Mouse (Mus musculus) left cerebral cortex, postnatal 36 days (tissue): Measurements from ENCODE around the gene Kcnh4. TPM values are rescaled to one million over a fixed set of nuclear protein-coding genes. Genes with fewer than 3 reads are reported as not detected.
"Not testable (repeated sequence)": the region's sequence is repeated elsewhere in the genome, so short reads cannot be mapped to it uniquely, and the experiment has no call there.

Experiments
- DNase-seq, 2 experiments: peaks; one replicate each; pipeline ENCODE4 v3.0.0; 2021 to 2022; ENCODE audit warnings: low spot score in 2 of 2, mixed read lengths in 1 of 2
- intact Hi-C: fragments of 180-260 bp; cut with DNase I; formaldehyde crosslinking; loops from one replicate; pipeline ENCODE4 v1.15.1; 2025
- total RNA-seq, 2 experiments: library from RNA; stranded (reverse); gene quantifications; 2 replicates each; pipeline ENCODE4 v1.2.3; 2021

Gene Kcnh4
- 10 to 100 TPM; 12.6 to 19.1 TPM for total RNA-seq

DNA sequence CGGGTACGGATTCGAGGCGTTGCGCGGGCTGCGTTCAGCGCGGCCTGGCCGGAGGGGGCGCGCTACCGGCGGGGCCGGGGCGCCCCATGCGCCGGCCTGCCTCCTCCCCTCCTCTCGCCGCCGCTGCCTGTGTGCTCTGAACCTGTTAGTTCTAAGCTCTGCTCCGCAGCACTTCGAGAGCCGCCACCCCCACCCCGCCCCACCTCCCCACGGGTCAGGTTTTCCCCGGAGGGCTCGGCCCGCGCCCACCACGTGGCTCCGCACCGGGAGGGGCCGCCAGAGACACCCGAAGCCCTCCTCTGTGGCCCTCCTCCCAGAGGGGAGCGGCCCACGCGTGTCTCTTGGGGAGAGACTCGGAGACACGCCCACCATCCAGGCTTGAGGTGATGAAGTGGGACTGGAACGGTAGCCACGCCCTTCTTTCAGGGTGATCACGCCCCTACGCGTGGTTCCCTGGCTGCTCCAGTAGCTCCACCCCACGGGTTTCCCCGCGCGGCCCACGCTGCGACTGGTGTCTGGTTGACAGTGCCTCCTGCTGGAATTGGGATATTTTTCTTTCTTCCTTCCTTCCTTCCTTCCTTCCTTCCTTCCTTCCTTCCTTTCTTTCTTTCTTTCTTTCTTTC, at the start of gene Kcnh4:
TSS of gene Kcnh4 (minus strand) at position 332 of the 623 bp plus-strand sequence.
- peak; percentile 89 to 91 for DNase-seq
- intact Hi-C loops = loop anchor here (2.0 to 5.0 kb wide), 3 partner anchors 45 to 198 kb away; partner anchors contain the start of gene Cnp

DNA sequence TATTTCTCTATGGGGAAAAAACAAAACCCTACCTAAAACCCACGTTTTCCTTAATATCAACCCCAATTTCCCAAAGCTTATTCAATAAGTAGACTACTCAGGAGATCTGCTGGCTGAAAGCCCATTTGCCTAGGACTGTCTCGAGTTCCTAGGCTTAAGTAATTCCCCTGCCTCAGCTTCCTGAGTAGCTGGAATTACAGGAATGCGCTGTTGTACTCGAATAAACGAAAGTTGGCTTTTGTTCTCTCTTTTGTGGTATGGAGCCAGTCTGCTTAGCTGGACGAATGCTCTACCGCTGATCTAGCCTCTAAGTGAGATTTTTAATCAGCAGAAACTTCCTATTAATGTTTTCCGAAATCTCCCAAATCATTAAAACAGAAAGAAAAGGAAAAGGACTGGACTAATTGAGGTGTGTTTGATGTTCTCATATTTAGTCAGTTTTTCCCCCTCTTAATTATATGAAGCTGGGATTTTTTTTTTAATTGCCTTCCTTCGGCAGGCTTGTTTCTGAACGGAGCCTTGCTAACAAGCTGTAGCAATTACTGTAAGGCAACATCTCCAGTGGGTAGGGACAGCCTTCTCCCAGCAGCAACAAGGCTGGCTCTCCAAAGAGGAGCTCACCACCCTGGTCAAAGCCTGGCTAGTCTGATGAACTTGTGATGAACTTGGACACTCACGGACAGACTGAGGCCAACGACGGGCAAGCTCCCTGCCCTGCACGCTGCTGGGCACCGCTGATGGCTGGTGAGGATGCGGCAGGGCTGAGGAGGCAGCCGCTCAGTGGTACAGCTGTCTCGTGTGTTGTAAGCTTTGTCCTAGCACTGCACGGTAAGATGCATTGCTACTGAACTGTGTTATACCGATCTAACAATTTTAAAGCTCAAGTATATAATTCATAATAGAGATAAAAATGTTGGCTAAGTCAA, 46.9 kb upstream of the Kcnh4 start:
- intact Hi-C loops = no loop called here
- no peak for DNase-seq

DNA sequence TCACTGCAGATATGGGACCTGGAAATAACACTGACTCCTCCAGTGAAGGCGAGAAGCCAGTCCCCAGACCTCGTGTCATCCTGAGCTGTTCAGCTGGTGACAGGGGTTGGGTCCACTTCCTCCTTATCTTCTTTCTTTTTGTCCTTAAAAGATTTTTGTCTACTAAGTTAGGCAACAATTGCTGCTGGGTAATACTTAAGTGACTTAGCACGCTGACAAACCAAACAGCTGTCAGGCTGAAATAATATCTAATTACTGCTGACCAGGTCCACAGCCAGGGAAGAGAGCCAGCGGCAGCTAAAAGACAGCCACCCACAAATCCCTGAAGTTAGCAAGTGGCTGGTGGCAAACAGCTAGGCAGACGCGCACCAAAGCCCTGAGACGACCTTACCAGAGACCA, 45.8 kb upstream of the Kcnh4 start:
- intact Hi-C loops = no loop called here
- no peak for DNase-seq

DNA sequence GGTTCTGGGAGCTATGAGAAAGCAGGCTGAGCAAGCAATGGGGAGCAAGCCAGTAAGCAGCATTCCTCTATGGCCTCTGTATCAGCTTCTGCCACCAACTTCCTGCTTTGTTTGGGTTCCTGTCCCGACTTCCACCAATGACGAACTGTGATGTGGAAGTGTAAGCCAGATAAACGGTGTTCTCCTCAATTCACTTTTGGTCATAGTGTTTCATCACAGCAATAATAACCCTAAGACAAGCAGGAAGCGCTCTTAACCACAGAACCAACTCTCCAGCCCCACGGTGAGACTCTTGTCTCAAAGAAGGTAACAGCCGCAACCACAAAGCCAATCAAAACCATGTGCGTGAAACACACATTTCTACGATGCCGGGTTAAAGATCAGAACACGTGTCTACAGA, 44.7 kb upstream of the Kcnh4 start:
- intact Hi-C loops = no loop called here

DNA sequence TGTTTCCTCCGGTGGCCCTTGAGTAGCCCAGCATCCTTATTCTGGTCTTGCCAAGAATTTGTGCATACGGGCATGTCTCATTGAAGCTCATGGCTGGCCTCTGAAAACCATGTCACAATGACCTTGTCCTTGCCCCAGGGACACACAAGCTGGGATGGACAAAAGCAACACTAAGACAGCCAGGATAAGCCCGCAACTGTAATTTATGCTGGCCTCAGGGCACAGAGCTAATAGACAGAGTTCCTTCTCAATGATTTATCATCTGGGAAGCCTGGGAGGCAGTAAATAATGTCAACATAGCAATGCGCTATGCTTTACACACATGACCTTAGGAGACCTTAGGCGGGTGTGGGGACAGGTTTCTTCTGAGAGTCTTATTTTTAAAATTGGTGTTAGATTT, 39.7 kb upstream of the Kcnh4 start:
- no peak for DNase-seq
- intact Hi-C loops = no loop called here

More for the DNA sequence above, 44.7 kb upstream of the Kcnh4 start:
- DNase-seq = no peak

DNA sequence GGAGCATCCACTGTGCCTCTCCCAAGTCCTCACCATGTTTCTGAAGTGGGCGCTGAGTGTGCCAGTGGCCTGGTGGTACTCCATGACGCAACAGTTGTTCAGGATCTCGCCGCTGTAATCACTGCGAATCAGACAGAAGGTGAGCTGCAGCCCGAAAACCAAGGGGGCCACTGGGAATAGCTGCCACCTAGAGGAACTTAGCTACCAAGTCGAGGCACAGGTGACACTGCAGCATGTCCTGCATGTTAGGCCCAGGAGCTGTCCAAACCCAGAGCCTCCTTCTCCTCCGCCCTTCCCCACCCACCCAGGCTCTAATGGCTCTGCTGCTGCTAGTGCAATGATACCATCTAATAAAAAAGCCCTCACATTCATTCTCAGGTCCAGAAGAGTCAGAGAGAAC, 36.8 kb upstream of the Kcnh4 start:
- intact Hi-C loops = no loop called here

DNA sequence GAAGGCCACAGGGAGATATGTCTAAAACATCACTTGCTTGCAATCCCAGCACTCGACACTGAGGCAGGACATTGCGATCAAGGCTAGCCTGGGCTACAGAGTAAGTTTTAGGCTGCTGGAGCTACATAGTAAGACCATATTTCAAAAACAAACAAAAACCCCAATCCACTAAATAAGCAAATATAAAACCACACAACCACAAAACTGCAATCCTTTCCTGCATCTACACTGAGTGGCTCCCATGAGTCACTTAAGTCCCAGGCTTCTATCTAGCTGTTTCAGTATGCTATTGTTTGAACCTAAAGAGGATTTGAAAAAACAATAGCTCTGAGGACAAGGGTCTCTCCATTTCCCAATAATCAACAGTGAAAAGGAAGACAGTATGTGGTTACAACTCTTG, 35.6 kb upstream of the Kcnh4 start:
- no peak for DNase-seq
- intact Hi-C loops = no loop called here

More for the DNA sequence above, 36.8 kb upstream of the Kcnh4 start:
- DNase-seq = no peak

DNA sequence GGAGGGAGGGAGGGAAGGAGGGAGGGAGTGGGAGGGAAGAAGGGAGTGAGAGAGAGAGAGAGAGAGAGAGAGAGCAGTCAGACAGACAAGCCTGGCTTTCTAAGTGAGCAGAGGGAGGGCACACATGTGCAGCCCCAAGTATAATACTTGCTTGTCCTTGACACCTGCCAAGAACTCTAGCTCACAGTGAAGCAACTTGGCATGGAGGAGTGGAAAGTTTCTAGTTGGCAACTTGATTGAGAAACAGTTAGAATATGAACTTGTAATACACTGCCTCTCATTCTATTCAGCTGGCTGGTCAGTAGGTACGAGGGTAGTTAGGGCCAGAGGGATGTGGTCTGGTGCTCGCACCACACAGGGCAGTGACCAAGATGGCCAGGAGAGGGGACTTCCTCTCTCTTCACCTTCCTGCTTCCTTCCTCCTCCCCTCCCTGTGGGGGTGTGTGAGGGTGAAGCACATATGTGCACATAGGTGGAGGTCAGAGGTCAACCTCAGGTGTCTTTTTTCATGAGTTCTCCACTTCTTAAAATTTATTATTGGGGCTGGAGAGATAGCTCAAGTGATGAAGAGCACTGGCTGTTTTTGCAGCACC, 31.8 kb upstream of the Kcnh4 start:
- no peak for DNase-seq
- intact Hi-C loops = no loop called here

DNA sequence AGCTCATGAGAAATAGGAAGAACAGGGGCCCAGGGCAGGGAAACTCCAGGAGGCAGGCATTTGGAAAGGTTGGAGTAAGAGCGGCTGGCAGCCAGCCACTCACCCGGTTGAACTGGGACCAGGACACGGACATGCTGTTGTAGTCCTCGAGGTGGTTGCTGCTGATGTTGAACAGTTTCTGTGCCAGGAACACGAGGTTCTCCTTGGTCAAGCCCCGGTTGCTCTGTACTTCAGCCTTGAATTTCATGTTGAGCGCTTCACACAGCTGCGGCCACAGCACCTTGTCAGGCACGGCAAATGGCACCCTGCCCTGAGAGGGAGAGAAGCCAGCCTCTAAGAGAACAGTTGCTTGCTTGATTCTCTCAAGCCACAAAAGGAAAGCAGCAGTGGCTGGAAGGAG, 30.9 kb upstream of the Kcnh4 start:
- intact Hi-C loops = not testable (repeated sequence)
- peak; percentile 17 to 31 for DNase-seq

DNA sequence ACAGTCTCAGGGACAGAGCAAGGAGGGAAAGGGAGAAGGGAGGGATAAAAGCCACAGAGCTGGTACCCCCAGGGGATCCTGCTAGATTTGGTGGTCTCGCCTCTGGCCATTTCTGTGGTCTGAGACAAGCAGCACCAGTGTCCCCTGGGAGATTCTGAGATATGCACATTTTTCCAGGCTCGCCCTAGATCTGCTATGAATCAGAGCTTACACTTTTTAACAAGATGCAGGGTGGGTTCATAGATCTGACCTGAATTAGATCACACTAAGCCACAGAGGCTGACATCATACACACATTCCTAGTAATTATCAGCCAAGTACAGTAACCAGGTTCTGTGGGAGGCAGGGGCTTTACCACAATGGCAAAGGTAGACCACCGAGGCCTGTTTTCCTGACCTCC, 30.0 kb upstream of the Kcnh4 start:
- intact Hi-C loops = no loop called here
- no peak for DNase-seq

DNA sequence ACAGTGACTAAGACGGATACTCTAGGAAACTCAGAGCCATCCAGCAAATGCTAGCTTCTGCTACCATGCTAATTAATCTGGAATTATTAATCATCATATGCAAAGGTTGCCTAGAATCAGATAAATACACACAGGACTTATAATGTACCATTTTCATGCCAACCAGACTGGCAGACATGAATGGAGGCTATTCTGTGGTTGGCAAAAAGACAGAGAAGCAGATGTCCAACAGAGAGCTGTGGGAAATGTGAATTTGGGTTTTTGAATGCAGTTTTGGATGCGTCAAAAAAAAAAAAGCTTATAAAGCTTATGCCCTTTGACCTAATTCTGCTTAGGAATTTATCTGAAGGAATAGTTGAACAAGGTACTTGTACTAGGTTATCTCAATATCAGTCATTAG, 26.0 kb upstream of the Kcnh4 start:
- DNase-seq = no peak
- intact Hi-C loops = no loop called here

DNA sequence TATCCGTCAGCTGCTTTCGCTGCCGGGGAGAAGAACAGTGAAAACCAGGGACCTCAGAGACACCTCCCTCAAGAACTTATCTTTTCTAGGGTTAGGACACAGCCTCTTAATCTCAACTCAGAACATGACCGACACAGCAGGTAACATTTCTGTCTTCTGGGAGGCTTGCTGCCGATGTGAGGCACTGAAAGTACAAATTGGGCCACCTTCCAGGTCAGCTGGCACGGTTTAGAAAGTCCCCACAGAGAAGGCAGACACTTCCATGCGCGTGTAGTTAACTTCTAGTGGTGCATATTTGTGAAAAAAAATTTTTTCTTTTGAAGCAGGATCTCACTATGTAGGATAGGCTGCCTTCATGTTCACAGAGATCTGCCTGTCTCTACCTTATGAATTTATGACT, 24.5 kb upstream of the Kcnh4 start:
- intact Hi-C loops = no loop called here
- no peak for DNase-seq

DNA sequence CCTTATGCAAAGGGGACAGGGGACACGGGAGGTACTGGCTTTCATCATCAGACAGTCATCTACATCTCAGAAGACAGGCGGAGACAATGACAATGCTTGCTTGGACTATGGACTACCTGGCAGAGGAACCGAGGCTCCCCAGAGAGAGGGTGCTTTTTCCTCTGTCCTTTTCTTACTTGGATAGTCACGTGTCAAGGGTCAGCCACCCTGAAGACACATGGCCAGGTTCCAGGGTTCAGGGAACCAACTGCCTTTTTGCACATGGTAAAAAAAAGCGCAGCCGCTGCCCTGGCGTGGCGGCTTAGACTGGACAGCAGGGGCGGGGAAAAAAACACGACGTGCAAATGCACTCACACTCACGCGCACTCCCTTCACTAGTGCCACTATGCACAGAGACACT, 22.8 kb upstream of the Kcnh4 start:
- DNase-seq = no peak
- intact Hi-C loops = no loop called here

DNA sequence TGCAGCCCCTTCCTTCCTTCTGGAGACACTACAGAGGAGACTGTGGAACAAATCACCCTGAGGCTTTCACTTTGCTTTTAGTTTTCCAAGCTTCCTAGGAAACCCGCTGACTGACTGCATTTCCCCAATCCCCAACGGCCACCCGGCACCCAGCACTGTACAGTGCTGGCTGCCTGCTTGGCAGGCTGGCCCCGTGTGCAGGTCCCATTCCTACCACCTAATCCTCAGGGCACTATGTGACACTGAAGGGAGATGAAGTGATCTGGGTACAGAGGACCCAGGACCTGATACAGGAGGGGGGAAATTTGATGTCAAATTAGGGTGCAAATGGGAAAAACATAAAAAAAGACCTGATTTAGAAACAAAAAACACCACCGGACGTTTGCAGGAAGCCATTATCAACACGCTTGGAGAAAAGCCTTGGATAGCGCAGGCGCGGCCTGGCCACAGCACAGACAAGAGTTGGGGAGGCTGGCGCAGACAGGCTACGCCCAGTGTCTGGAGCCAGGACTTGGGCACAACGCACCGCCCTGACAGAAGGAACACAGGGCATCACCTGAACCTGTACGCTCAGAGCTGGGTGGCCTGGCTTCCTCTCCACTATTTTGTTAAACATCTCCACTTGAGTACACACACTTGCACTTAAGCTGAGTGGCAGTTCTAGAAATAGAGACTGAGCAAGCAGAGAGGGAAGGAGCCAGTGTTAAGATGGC, 22.2 kb upstream of the Kcnh4 start:
- intact Hi-C loops = no loop called here
- DNase-seq = no peak

DNA sequence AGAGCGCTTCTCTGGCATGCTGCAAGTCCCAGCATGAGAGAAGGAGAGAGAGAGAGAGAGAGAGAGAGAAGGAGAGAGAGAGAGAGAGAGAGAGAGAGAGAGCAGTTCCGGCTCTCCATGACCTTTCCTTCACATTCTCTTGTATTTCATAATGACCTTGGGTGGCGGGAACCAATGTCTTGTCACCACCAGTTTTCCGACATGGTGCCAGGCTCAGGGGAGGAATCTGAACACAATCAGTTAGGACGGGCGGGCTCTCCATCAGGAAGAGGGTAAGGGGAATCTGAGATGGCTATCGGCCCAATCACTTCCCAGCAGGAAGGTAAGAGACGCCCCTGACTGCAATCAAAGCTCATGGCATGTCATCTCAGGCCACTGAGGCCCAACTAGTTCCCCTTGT, 20.5 kb upstream of the Kcnh4 start:
- DNase-seq = no peak
- intact Hi-C loops = no loop called here

DNA sequence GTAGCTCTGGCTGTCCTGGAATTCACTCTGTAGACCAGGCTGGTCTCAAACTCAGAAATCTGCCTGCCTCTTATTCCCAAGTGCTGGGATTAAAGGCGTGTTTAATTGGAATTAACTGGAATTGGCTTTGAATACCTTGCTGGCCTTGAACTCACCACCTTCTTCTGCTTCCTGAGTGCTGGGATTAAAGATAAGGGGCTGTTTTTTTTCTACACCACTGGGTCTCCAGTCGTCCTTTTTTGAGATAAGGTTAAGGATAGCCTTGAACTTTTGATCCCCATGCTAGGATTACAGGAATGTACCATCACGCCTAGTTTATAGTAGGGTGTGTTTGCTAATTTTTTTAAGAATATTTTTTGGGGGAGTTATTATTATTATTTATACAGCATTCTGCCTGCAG, 18.3 kb upstream of the Kcnh4 start:
- DNase-seq = no peak
- intact Hi-C loops = no loop called here

DNA sequence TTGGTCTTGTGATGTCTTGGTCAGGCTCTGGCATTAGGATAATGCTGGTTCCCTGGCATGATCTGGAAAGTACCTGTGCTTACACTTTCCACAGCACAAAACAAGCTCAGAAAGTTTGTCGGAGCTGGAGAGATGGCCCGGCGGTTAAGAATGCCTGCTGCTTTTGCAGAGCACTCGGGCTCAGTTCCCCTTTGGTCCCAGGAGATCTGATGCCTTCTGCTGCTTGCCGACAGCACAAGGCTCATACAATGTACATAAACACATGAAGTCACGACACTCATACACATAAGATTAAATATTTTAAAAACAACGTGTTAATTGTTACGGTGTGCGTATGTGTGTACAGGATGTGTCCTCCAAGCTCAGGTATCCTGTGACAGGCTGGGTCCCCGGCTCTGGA, 16.2 kb upstream of the Kcnh4 start:
- intact Hi-C loops = no loop called here
- DNase-seq = no peak

DNA sequence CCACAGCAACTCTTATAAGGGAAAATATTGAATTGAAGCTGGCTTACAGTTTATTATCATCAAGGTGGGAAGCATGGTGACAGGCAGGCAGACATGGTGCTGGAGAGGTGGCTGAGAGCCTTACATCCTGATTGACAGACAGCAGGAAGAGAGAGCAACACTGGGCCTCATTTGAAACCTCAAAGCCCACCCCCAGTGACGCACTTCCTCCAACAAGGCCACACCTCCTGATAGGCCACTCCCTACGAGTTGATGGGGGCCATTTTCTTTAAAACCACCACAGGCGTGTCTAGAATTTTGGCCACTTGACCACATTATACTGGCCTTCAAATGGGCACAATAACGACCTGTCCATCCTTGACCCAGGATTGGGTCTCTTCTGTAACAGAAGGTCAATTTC, 14.5 kb upstream of the Kcnh4 start:
- intact Hi-C loops = no loop called here
- DNase-seq = no peak

DNA sequence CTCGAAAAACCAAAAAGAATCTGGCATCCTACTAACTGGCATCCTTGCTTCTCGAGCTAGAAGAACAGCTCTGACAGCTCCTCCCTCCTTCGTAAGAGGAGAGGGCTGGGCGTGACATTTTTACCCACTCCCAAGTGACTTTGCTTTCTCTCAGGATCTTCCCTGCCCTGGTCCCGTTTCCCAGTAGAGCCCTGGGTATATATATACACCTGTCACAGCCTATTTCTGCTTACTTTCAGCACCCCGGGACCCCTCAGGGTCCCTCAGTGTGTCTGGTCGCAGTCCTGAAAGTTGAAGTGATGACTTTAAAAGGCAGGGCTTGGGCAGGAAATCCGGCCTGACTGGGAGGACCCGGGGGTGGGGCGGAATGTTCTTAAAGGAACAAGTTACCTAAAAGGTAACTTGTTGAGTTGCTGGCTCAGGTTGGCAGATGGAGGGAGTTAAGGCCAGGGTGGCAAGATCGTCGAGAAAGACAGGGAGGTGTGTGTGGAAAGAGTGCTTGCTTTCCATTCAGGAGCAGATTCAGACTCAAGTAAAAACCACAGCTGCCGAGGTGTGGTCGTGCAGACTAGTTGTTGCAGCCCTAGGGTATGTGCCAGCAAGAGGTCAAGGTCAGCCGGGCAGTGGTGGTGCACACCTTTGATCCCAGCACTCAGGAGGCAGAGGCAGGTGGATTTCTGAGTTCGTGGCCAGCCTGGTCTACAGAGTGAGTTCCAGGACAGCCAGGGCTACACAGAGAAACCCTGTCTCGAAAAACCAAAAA, 11.1 kb upstream of the Kcnh4 start, which contains the start of gene Ghdc:
TSS of gene Ghdc (minus strand) at position 312 of the 763 bp plus-strand sequence.
- peak; percentile 73 to 77 for DNase-seq
- intact Hi-C loops = no loop called here
